Mouse (Mus musculus) MEL (cell line): ENCODE data around the gene Gm6525. TPM values are rescaled to one million over a fixed set of nuclear protein-coding genes. Genes with fewer than 3 reads are reported as not detected.

Experiments used
- DNase-seq: peaks from one replicate; pipeline ENCODE4 v3.0.0; 2011; ENCODE audit warnings: low read depth, low spot score
- H3K27ac ChIP-seq: 2 replicates; pipeline ENCODE4 v1.5.1; 2012; ENCODE audit warnings: low read depth, mild to moderate bottlenecking, control low read depth, low read length, moderate library complexity; ENCODE audit not compliant: control insufficient read depth
- H3K27me3 ChIP-seq, 2 experiments: fragments of 150-350 bp in 1 of 2; sonication (generic) in 1 of 2; 2 replicates each; pipeline ENCODE4 v1.6.1; 2012; ENCODE audit warnings: low read length in 2 of 2, mild to moderate bottlenecking in 2 of 2, improper control_type of control experiment in 1 of 2, moderate library complexity in 1 of 2; ENCODE audit not compliant: insufficient read depth in 2 of 2, control insufficient read depth in 1 of 2
- H3K36me3 ChIP-seq, 2 experiments: 2 replicates each; pipeline ENCODE4 v1.6.1; 2012 to 2014; ENCODE audit warnings: low read length in 2 of 2, improper control_type of control experiment in 1 of 2, inconsistent platforms in 1 of 2, mild to moderate bottlenecking in 1 of 2; ENCODE audit not compliant: insufficient read depth in 2 of 2, control insufficient read depth in 1 of 2
- H3K4me1 ChIP-seq, 2 experiments: fragments of 150-350 bp in 1 of 2; sonication (generic) in 1 of 2; 2 replicates each; pipeline ENCODE4 v1.6.1; 2012; ENCODE audit warnings: low read length in 2 of 2, improper control_type of control experiment in 1 of 2, mild to moderate bottlenecking in 1 of 2; ENCODE audit not compliant: insufficient read depth in 2 of 2, control insufficient read depth in 1 of 2
- H3K4me3 ChIP-seq, 2 experiments: fragments of 150-350 bp in 1 of 2; sonication (generic) in 1 of 2; 2 replicates each; pipeline ENCODE4 v1.5.1; 2012; ENCODE audit warnings: low read depth in 2 of 2, low read length in 2 of 2, mild to moderate bottlenecking in 2 of 2, moderate library complexity in 2 of 2, control low read depth in 1 of 2, improper control_type of control experiment in 1 of 2; ENCODE audit not compliant: control insufficient read depth in 1 of 2, insufficient read depth in 1 of 2
- H3K79me2 ChIP-seq: 2 replicates; pipeline ENCODE4 v1.6.1; 2012; ENCODE audit warnings: mild to moderate bottlenecking, low read length, moderate library complexity; ENCODE audit not compliant: control insufficient read depth, poor library complexity, insufficient read depth
- H3K9ac ChIP-seq: 2 replicates; pipeline ENCODE4 v1.6.1; 2012; ENCODE audit warnings: low read depth, mild to moderate bottlenecking, control low read depth, low read length, moderate library complexity; ENCODE audit not compliant: control insufficient read depth, poor library complexity, severe bottlenecking
- H3K9me3 ChIP-seq: fragments of 150-350 bp; sonication (generic); replicated peaks from 2 replicates; pipeline ENCODE4 v1.6.1; 2012; ENCODE audit warnings: mild to moderate bottlenecking, low read length, improper control_type of control experiment, moderate library complexity; ENCODE audit not compliant: insufficient read depth
- BHLHE40 ChIP-seq: IDR thresholded peaks from 2 replicates; pipeline ENCODE4 v1.6.1; 2012; ENCODE audit warnings: low read depth, mild to moderate bottlenecking, inconsistent platforms, low read length, improper control_type of control experiment, borderline replicate concordance
- CHD1 ChIP-seq: IDR thresholded peaks from 2 replicates; pipeline ENCODE4 v1.6.1; 2012; ENCODE audit warnings: low read depth, mild to moderate bottlenecking, inconsistent platforms, low read length, improper control_type of control experiment
- CHD2 ChIP-seq: IDR thresholded peaks from 2 replicates; pipeline ENCODE4 v1.6.1; 2011; ENCODE audit warnings: low read length, improper control_type of control experiment
- CTCF ChIP-seq, 3 experiments: IDR thresholded peaks in 2 of 3; conservative IDR thresholded peaks in 1 of 3; 2 replicates each; pipeline ENCODE4 v1.5.1; 2011 to 2012; ENCODE audit warnings: low read length in 3 of 3, low read depth in 2 of 3, mild to moderate bottlenecking in 2 of 3, improper control_type of control experiment in 1 of 3, inconsistent platforms in 1 of 3, mixed read lengths in 1 of 3, moderate library complexity in 1 of 3; ENCODE audit not compliant: control insufficient read depth in 1 of 3, insufficient read depth in 1 of 3, poor library complexity in 1 of 3, severe bottlenecking in 1 of 3
- E2F4 ChIP-seq: IDR thresholded peaks from 2 replicates; pipeline ENCODE4 v1.6.1; 2011; ENCODE audit warnings: low read depth, low read length, improper control_type of control experiment, borderline replicate concordance
- GATA1 ChIP-seq: IDR thresholded peaks from 2 replicates; pipeline ENCODE4 v1.6.1; 2011; ENCODE audit warnings: low read depth, low read length, improper control_type of control experiment
- JUND ChIP-seq: IDR thresholded peaks from 2 replicates; pipeline ENCODE4 v1.6.1; 2011; ENCODE audit warnings: low read depth, mild to moderate bottlenecking, improper control_type of control experiment, low read length
- KAT2A ChIP-seq: conservative IDR thresholded peaks from 2 replicates; pipeline ENCODE4 v1.6.1; 2012; ENCODE audit warnings: low read depth, low read length, improper control_type of control experiment, inconsistent platforms
- MAFK ChIP-seq: IDR thresholded peaks from 2 replicates; pipeline ENCODE4 v1.6.1; 2011; ENCODE audit warnings: low read depth, mild to moderate bottlenecking, low read length, improper control_type of control experiment, borderline replicate concordance
- MAX ChIP-seq: IDR thresholded peaks from 2 replicates; pipeline ENCODE4 v1.6.1; 2011; ENCODE audit warnings: low read length, improper control_type of control experiment
- MEF2A ChIP-seq: IDR thresholded peaks from 2 replicates; pipeline ENCODE4 v1.6.1; 2014; ENCODE audit warnings: low read depth, mild to moderate bottlenecking, inconsistent platforms, low read length, improper control_type of control experiment; ENCODE audit not compliant: poor library complexity, insufficient replicate concordance, severe bottlenecking; ENCODE audit errors: extremely low read depth
- MXI1 ChIP-seq: IDR thresholded peaks from 2 replicates; pipeline ENCODE4 v1.6.1; 2011; ENCODE audit warnings: mild to moderate bottlenecking, low read depth, low read length, improper control_type of control experiment
- MYB ChIP-seq: IDR thresholded peaks from 2 replicates; pipeline ENCODE4 v1.6.1; 2011; ENCODE audit warnings: mild to moderate bottlenecking, low read depth, low read length, improper control_type of control experiment
- MYC ChIP-seq: IDR thresholded peaks from 2 replicates; pipeline ENCODE4 v1.6.1; 2011; ENCODE audit warnings: low read depth, mild to moderate bottlenecking, low read length, improper control_type of control experiment, moderate library complexity
- NRF1 ChIP-seq: IDR thresholded peaks from 2 replicates; pipeline ENCODE4 v1.6.1; 2014; ENCODE audit warnings: low read depth, mild to moderate bottlenecking, inconsistent platforms, low read length, improper control_type of control experiment, moderate library complexity; ENCODE audit not compliant: poor library complexity, insufficient read depth, severe bottlenecking
- POLR2AphosphoS5 ChIP-seq: IDR thresholded peaks from 2 replicates; pipeline ENCODE4 v1.6.1; 2012; ENCODE audit warnings: low read depth, borderline replicate concordance, mild to moderate bottlenecking, inconsistent platforms, low read length, moderate library complexity, mixed read lengths
- SIN3A ChIP-seq: IDR thresholded peaks from 2 replicates; pipeline ENCODE4 v1.6.1; 2012; ENCODE audit warnings: low read length, improper control_type of control experiment, inconsistent platforms
- TBP ChIP-seq: IDR thresholded peaks from 2 replicates; pipeline ENCODE4 v1.8.0; 2011; ENCODE audit warnings: low read depth, low read length, improper control_type of control experiment
- USF1 ChIP-seq: IDR thresholded peaks from 2 replicates; pipeline ENCODE4 v1.6.1; 2014; ENCODE audit warnings: low read depth, mild to moderate bottlenecking, inconsistent platforms, low read length, improper control_type of control experiment, moderate library complexity
- USF2 ChIP-seq, 2 experiments: IDR thresholded peaks; 2 replicates each; pipeline ENCODE4 v1.6.1; 2011 to 2012; ENCODE audit warnings: improper control_type of control experiment in 2 of 2, low read length in 2 of 2, borderline replicate concordance in 1 of 2, inconsistent platforms in 1 of 2, low read depth in 1 of 2, mild to moderate bottlenecking in 1 of 2; ENCODE audit not compliant: insufficient read depth in 1 of 2
- polyA plus RNA-seq, 2 experiments: library from polyadenylated mRNA; stranded (reverse) in 1 of 2; unstranded in 1 of 2; fragments of >175 nt in 1 of 2; fragments of >200 nt in 1 of 2; gene quantifications; 2 replicates each; pipeline versions ENCODE4 v1.2.1 to v1.2.4; 2012; ENCODE audit warnings: low replicate concordance in 2 of 2, low read depth in 1 of 2; ENCODE audit not compliant: insufficient read length in 2 of 2, insufficient read depth in 1 of 2, missing spikeins in 1 of 2
- total RNA-seq: library from RNA; depleted of rRNA; stranded (reverse); fragments of 300-350 nt; gene quantifications from 2 replicates; pipeline ENCODE4 v1.2.3, GENCODE M21; 2012

Gene Gm6525
- total and polyA plus RNA-seq, 3 experiments = 0.35 to 0.85 TPM; not detected in 1

- no peaks in the 10 kb centered on the region for H3K36me3 ChIP-seq
- no peak for DNase-seq
- TF ChIP-seq BHLHE40 (no peak), E2F4 (no peak), JUND (no peak), TBP (no peak), GATA1 (no peak), CHD1 (no peak), MYB (no peak), MYC (no peak), MXI1 (no peak), NRF1 (no peak), USF1 (no peak), MAX (no peak), MEF2A (no peak), USF2 (IDR thresholded peaks at IDR 0.05; ENCODE audit: borderline replicate concordance in 1 of 2, insufficient read depth in 1 of 2, low read depth in 1 of 2, low read length in 2 of 2) (no peak), SIN3A (no peak), MAFK (no peak), POLR2AphosphoS5 (no peak)
- H3K79me2 ChIP-seq = no peaks in the 10 kb centered on the region
- no peak overlapping the region for H3K9ac ChIP-seq
- 0 out of 4 replicates have a peak, but pooled peaks cover 0 to 2% of the 10 kb centered on the region in 2 experiments for H3K4me1 ChIP-seq
- H3K9me3 ChIP-seq = no peaks in the 10 kb centered on the region
- H3K27me3 ChIP-seq = no peaks in the 10 kb centered on the region
- no peak overlapping the region for H3K27ac ChIP-seq
- no peak overlapping the region for H3K4me3 ChIP-seq
Measured at GRCm38 (mm10) chr3:84126721-84127120, 47.2 kb upstream of the Gm6525 start.

- Histone ChIP-seq H3K9me3 (no peaks in the 10 kb centered on the region), H3K27ac (no peak overlapping the region), H3K4me3 (no peak overlapping the region), H3K27me3 (no peaks in the 10 kb centered on the region), H3K4me1 (0 out of 4 replicates have a peak, but pooled peaks cover 0 to 2% of the 10 kb centered on the region in 2 experiments), H3K79me2 (no peaks in the 10 kb centered on the region), H3K9ac (no peak overlapping the region), H3K36me3 (no peaks in the 10 kb centered on the region)
- no peak for DNase-seq
- TF ChIP-seq USF1 (no peak), POLR2AphosphoS5 (no peak), CHD2 (no peak), CTCF (IDR thresholded peaks at IDR 0.05 in 2 of 3, conservative IDR thresholded peaks at IDR 0.05 in 1 of 3; ENCODE audit: control insufficient read depth in 1 of 3, insufficient read depth in 1 of 3, low read depth in 2 of 3, low read length in 3 of 3, poor library complexity in 1 of 3, severe bottlenecking in 1 of 3) (no peak), GATA1 (no peak), MYC (no peak), KAT2A (no peak)
Measured at GRCm38 (mm10) chr3:84127431-84127830, 46.5 kb upstream of the Gm6525 start.
